Mouse (Mus musculus): ENCODE results near the gene Emd.
"Not testable (repeated sequence)": the region's sequence is repeated elsewhere in the genome, so short reads cannot be mapped to it uniquely, and the experiment has no call there.

The Emd gene

GRCm38 (mm10) chrX:74254153-74254887 is at the start of gene Emd:
Gene Emd (plus strand): TSS chrX:74254687.
- DNase-seq: peak; percentile 96

- no peak for DNase-seq
Measured at GRCm38 (mm10) chrX:74218496-74218895, 36.0 kb upstream of the Emd start.

GRCm38 (mm10) chrX:74219449-74219848 is 35.0 kb upstream of the Emd start:
- DNase-seq: no peak

- not testable (repeated sequence) for DNase-seq
Measured at GRCm38 (mm10) chrX:74220099-74220498, 34.4 kb upstream of the Emd start.

GRCm38 (mm10) chrX:74230038-74230437 is 24.4 kb upstream of the Emd start:
- DNase-seq: no peak

- DNase-seq: no peak
Measured at GRCm38 (mm10) chrX:74233196-74233595, 21.3 kb upstream of the Emd start.

- DNase-seq: no peak
Measured at GRCm38 (mm10) chrX:74240332-74240731, 14.2 kb upstream of the Emd start.

- peak; percentile 8 for DNase-seq
Measured at GRCm38 (mm10) chrX:74243396-74243795, 11.1 kb upstream of the Emd start.

- peak; percentile 7 for DNase-seq
Measured at GRCm38 (mm10) chrX:74243807-74244206, 10.7 kb upstream of the Emd start.

GRCm38 (mm10) chrX:74244614-74245083 is 9.8 kb upstream of the Emd start:
- DNase-seq: peak; percentile 49

- DNase-seq: no peak
Measured at GRCm38 (mm10) chrX:74245107-74245506, 9.4 kb upstream of the Emd start.

- peak; percentile 66 for DNase-seq
Measured at GRCm38 (mm10) chrX:74245687-74246086, 8.8 kb upstream of the Emd start.

GRCm38 (mm10) chrX:74246213-74246681 is 8.2 kb upstream of the Emd start:
- peak; percentile 90 for DNase-seq

GRCm38 (mm10) chrX:74246693-74247092 is 7.8 kb upstream of the Emd start:
- DNase-seq: no peak

- DNase-seq: peak; percentile 45
Measured at GRCm38 (mm10) chrX:74248651-74249050, 5.8 kb upstream of the Emd start.

GRCm38 (mm10) chrX:74249615-74250014 is 4.9 kb upstream of the Emd start, which contains the start of gene Flna:
Gene Flna (minus strand): TSS chrX:74249820.
- peak; percentile 53 for DNase-seq

GRCm38 (mm10) chrX:74254888-74255565 is 540 bp downstream of the Emd start:
- DNase-seq: no peak

GRCm38 (mm10) chrX:74257746-74258145 is 3.3 kb downstream of the Emd start:
- no peak for DNase-seq

GRCm38 (mm10) chrX:74269736-74270061 is 15.2 kb downstream of the Emd start:
- no peak for DNase-seq

GRCm38 (mm10) chrX:74270062-74270901 is 15.8 kb downstream of the Emd start, which contains the start of gene Rpl10:
Gene Rpl10 (plus strand): TSS chrX:74270812.
- peak; percentile 96 for DNase-seq

GRCm38 (mm10) chrX:74270902-74271551 is 16.5 kb downstream of the Emd start:
- no peak for DNase-seq

Data from kidney, adult 11 months (tissue).